Mouse (Mus musculus) hematopoietic stem cell, adult 5-6 weeks (primary cell): Measurements from ENCODE around the gene Setd6. TPM values are rescaled to one million over a fixed set of nuclear protein-coding genes. Genes with fewer than 3 reads are reported as not detected.
A peak's percentile ranks its signal among the peaks of the same experiment; 100 is the strongest.

Experiments used
- ATAC-seq, 2 experiments: fragments of 125-278 bp in 1 of 2; replicated peaks in 1 of 2; 2 replicates each; pipeline ENCODE4 v1.8.0; 2016 to 2017; ENCODE audit warnings: inconsistent platforms in 2 of 2, mild to moderate bottlenecking in 2 of 2, moderate number of reproducible peaks in 2 of 2, low read depth in 1 of 2, moderate TSS enrichment in 1 of 2; ENCODE audit not compliant: low FRiP score in 2 of 2, poor library complexity in 2 of 2, severe bottlenecking in 2 of 2, insufficient read depth in 1 of 2, low TSS enrichment in 1 of 2
- total RNA-seq: library from RNA; stranded (forward); fragments of 172-1452, 232-1000 nt; gene quantifications from 2 replicates; pipeline ENCODE4 v1.2.3, GENCODE M21; 2017

The Setd6 gene
- 25.5 and 45.2 TPM in 2 replicates for total RNA-seq

- ATAC-seq: peak; percentile 63 to 75
Measured at GRCm38 (mm10) chr8:95715676-95716531, at the start of gene Setd6. Gene Setd6 (plus strand): TSS chr8:95715881.

DNA sequence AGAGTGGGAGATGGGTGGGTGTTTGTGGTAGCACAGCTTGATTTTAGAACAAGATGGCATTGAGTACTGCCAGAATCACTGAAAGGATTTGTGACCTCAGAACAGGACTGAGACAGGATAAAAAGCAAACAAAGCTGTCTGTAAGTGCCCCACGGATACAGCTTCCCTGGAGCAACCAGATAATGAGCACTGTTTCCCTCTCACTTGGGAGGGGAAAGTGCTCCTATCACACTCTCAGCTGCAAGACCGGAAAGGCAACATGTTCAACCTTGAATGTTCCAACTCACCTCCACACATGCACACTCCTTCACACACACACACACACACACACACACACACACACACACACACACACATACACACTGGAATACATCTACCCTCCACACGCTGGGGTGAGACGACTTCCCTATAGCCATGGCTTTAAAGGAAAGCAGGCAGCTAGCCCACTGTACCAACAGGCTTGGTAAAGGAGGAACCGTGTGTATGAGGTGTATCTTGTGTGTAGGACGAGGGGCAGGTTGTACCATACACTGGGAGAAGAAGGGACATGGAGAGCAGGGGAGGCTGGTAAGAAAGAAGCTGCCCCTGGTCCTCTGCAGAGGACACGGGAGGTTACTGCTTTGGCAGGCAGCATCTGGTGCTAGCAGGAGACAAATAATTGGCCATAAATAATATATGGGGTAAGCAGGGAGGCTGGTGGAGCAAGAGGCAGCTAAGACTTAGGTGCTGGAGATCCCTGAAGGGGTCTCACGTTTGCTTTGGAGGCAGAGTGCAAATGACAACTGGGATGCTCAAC lies 47.3 kb upstream of the Setd6 start:
- ATAC-seq: no peak

GRCm38 (mm10) chr8:95669967-95670366 lies 45.7 kb upstream of the Setd6 start:
- no peak for ATAC-seq

DNA sequence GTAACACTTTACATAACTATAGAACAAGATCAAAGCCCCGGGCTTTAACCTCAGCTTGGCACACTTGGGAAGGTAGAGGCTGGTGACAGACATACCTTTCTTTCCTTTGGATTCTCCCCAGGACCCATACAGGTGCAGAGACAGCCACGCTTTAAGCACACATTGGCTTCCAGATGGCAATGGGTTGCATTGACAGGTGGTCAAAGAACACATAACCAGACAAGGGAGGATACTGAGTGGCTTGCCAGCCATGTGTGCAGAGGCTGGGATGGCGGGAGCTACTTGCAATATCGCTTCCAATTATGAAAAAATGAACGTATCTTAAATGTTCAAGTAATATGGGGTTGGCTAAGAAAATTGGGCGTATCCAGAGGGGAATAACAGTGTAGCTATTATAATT lies 43.8 kb upstream of the Setd6 start:
- ATAC-seq: no peak

DNA sequence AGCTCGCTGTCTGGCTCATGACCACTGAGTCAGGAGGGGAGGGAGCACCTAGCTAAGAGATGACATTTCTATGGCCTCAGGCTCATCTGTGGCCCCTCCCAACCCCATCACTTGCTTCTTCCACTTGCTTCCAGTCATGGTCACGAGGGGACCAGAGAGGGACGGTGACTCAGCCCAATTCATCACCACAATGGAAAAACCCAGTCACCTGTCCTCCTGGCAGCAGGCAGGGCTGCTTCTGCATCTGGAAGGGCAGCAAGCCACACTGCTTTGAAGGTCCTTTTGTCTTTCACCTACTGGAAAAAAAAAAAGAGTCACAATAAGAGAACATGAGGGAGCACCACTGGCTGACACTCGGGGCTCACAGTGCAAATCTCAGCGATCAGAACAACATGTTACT lies 42.9 kb upstream of the Setd6 start:
- no peak for ATAC-seq

- no peak for ATAC-seq
Measured at GRCm38 (mm10) chr8:95676631-95677030, 39.0 kb upstream of the Setd6 start, which contains the start of gene Ndrg4. Gene Ndrg4 (plus strand): TSS chr8:95676980.

DNA sequence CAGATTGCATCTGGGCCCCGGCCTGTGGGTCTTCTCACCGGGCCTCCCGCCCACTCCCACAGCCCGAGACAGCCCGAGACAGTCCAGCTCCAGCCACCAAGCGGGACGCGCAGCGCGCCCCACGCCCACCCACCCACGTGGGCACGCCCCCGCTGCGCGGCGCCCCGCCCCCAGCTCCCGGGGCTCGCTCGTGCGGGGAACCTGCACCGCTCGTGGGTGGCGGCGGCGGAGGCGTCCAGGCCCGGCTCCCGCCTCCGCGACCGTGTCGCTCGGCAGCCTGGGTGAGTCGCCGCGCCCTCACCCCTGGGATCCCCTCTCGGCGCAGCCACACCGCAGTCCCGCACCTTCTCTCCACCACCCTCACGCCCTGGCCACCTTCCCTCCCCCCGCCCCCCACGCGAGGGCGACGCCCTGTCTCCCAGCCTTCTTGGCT lies 38.1 kb upstream of the Setd6 start:
- ATAC-seq: 0 out of 4 replicates have a peak, but pooled peaks of 1 of the 2 experiments have one; percentile 3

DNA sequence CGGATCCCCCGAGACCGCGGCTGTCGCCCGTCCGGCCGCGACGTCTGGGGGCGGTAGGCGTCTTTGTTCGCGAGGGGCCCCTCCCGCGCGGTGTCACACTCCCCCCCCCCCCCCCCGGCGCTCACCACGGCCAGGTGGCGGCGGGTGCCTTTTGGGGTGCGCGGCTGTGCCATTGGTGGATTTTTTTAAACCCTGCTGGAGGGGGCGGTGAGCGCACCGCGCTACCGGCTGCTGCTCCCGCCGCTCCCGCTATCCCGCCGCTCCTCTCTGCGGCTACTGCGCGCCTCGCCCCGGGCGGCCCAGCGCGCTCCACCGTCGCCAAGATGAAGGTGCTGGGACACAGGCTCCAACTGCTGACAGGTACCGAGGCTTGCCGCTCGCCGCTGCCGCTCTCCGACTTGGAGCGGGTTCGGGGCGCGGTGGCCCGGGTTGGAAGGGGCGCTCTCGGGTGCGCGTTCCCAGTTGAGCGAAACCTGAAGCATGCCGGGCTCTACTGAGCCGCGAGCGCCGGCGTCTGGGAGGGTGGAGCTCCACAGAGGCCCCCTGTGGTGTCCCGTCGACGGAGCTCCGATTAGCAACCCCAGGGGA lies 37.6 kb upstream of the Setd6 start:
- ATAC-seq: peak in 1 of 2 experiments; percentile 24; a peak in 2 of 4 replicates

DNA sequence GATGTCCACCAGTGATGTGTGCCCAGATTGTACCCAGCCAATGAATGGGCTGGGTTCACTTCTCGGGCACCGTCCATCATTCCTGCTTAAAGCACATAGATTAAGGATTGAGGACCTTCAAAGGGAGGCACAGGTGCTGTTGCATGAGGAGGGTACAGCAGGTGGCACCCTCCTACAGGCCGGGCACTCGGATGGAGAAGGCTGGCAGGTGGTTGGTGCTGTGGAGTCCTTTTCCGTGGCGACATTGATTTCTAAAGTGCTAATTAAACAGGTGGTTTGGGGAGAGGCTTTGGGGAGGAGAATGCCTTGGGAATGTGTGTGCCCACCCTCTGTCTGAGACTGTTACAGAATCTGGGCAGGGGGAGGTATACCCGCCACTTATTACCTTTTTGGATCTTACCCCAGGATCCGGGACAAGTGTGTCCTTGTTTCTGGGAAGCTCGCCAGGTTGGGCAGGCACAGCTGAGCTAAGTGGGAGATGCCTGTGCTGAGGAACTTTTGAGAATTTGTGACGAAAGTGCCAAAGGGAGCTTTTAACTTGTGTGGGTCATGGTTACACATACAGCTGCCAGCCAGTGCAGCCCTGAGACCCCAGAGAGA lies 27.5 kb upstream of the Setd6 start:
- no peak for ATAC-seq

GRCm38 (mm10) chr8:95690929-95691541 lies 24.6 kb upstream of the Setd6 start:
- ATAC-seq: no peak

DNA sequence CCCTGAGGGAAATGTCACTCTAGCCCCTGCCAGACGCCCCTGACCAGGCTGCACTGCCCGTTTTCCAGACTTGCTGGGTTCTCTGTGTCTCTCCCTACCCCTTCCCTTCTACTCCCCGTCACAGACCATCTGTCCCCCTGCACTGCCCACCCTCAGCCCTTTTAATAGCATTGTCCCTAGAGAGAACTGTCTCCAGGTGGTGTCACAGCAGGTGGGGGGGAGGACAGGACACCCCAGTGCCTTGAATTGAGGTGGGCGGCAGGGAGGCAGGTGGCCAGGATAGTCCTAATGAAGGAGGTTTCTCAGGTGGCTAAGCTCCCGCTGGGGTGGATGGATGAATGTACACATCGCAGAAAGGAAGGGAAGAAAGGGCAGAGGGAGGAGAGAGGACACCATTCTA lies 21.1 kb upstream of the Setd6 start:
- no peak for ATAC-seq

- no peak for ATAC-seq
Measured at GRCm38 (mm10) chr8:95696661-95697060, 19.0 kb upstream of the Setd6 start.

GRCm38 (mm10) chr8:95697128-95697527 lies 18.6 kb upstream of the Setd6 start:
- ATAC-seq: peak; percentile 73 to 84

GRCm38 (mm10) chr8:95698179-95698578 lies 17.5 kb upstream of the Setd6 start:
- no peak for ATAC-seq

DNA sequence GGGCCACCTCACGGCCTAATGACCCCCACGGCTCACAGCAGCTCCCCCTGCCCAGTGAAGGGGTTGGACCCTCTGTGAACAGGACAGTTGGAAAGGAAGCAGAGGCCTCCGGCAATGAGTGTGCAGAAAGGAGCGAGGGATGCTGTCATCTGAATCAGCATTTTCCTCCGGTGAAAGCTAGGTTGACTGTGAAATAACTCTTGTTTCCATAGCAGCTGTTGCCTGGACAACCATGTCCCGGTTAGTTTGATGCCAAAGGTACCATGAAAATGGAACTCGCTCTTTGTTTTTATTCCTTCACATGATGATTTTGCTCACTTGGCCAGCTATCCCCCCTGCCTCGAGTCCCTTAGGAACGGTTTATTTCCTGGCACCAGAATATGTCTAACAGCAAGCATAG lies 15.4 kb upstream of the Setd6 start:
- no peak for ATAC-seq

DNA sequence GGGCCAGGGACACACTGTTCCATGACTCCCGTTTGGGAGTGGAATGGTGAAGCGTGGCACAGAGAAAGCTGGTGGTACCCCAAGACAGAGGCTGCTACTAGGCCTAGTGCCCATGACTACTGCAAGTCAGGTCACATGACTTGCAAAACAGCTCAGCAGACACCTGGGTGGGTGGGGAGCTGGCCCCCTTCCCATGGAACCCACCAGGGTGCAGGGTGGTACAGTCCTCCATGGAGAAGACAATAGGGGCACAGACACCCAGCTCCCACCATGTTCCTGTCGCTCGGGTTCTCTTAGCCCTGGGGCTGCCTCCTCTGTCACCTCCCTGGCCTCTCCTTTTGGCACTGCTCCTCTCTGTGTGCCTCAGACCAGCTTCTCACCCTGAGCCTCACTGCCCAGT lies 13.9 kb upstream of the Setd6 start:
- no peak for ATAC-seq
